Mouse (Mus musculus): ENCODE measurements at regions not wholly inside any gene's neighbourhood (a gene's known extent, or its start where the extent isn't known, plus 50 kb on each side); places are given as distances from the start of the nearest gene placed in this dataset.

DNA sequence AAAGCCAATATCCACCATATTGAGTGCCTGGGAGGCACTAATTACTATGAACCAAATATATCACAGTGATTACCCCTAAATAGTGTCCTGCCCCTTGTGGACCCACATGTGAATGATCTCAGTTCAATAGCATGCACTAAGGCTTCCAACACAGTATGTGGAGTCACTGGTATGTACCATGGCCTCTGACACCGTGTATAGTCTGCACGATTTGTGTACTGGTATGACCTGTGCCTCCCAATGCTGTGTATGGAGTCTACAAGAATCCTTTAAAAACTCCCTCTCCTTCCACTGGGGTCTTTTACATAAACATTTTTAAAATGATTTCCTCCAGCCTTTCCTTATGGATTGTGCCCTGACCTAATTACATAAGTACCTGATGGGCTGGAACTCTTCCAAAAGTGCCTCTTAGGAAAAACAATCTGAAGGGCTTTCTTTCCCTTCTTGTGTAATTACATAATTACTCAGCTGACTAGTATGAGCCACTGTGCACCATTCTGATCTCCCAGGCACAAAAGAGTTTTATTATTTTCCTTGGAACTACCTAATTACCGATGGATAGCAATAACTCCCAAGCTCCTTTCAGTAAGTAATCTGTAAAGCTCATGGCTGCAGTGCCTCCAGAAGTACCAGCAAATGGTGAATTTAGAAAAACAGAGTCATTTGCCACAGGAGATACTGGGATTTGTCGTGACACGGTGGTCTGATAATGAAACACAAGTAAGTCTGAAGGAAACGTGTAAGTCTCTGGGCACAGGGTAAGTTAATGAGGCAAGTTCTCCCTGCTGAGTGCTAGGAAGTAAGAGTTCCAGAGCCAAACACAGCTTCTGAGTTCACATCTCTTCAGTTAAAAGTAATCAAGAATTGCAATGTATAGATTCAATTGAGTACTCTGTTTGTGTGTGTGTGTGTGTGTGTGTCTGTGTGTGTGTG, 135.8 kb upstream of the Rarb start:
- 81% methylated on average over 6 of the region's 6 CpGs for WGBS
- no peaks in the 10 kb centered on the region for H3K36me3 ChIP-seq (replicated peaks)
- no peaks in the 10 kb centered on the region for H3K27me3 ChIP-seq (ENCODE audit: poor library complexity, severe bottlenecking)
- H3K4me1 ChIP-seq = no peaks in the 10 kb centered on the region
- no peak overlapping the region for H3K27ac ChIP-seq
- DNase-seq (ENCODE audit: extremely low spot score, low spot score) = no peak
- no peaks in the 10 kb centered on the region for H3K9me3 ChIP-seq
- H3K4me3 ChIP-seq = no peak overlapping the region

DNA sequence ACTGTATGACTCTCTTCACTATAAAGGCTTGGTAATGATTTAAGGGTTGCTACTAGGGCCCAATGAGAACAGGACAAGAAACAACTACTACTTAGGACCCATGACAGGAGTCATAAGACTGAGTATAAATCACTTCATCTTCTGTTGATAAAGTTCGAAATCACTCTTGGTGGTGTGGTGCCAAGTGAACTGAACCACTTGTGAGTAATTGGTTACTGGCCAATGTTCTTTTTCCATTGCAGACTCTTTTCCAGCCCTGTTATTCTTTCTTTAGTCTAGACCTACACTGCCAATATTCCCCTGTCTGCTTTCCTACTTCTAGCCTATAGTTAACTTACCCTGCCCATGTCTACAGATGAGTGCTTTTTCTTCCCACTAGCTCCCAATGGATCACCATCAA, 129.8 kb upstream of the Rarb start:
- Histone ChIP-seq H3K9me3 (no peaks in the 10 kb centered on the region), H3K27me3 (ENCODE audit: poor library complexity, severe bottlenecking) (no peaks in the 10 kb centered on the region), H3K36me3 (replicated peaks) (no peaks in the 10 kb centered on the region), H3K27ac (no peak overlapping the region), H3K4me3 (no peak overlapping the region), H3K4me1 (no peaks in the 10 kb centered on the region)
- DNase-seq (ENCODE audit: extremely low spot score, low spot score) = no peak
- WGBS = 92% methylated on average over 1 of the region's 1 CpGs

GRCm38 (mm10) chr14:16944441-16944840, 125.5 kb upstream of the Rarb start:
- no peaks in the 10 kb centered on the region for H3K27me3 ChIP-seq (ENCODE audit: poor library complexity, severe bottlenecking)
- DNase-seq (ENCODE audit: extremely low spot score, low spot score) = no peak
- WGBS = 86% methylated on average over 1 of the region's 1 CpGs
- no peaks in the 10 kb centered on the region for H3K4me1 ChIP-seq
- no peak overlapping the region for H3K27ac ChIP-seq
- H3K36me3 ChIP-seq (replicated peaks) = no peaks in the 10 kb centered on the region
- no peak overlapping the region for H3K4me3 ChIP-seq
- H3K9me3 ChIP-seq = no peaks in the 10 kb centered on the region

GRCm38 (mm10) chr14:16943531-16943930, 124.6 kb upstream of the Rarb start:
- no peak overlapping the region for H3K27ac ChIP-seq
- H3K36me3 ChIP-seq (replicated peaks) = no peaks in the 10 kb centered on the region
- DNase-seq (ENCODE audit: extremely low spot score, low spot score) = no peak
- 87% methylated on average over 5 of the region's 5 CpGs for WGBS
- no peaks in the 10 kb centered on the region for H3K27me3 ChIP-seq (ENCODE audit: poor library complexity, severe bottlenecking)
- H3K9me3 ChIP-seq = no peaks in the 10 kb centered on the region
- no peak overlapping the region for H3K4me3 ChIP-seq
- H3K4me1 ChIP-seq = no peaks in the 10 kb centered on the region

DNA sequence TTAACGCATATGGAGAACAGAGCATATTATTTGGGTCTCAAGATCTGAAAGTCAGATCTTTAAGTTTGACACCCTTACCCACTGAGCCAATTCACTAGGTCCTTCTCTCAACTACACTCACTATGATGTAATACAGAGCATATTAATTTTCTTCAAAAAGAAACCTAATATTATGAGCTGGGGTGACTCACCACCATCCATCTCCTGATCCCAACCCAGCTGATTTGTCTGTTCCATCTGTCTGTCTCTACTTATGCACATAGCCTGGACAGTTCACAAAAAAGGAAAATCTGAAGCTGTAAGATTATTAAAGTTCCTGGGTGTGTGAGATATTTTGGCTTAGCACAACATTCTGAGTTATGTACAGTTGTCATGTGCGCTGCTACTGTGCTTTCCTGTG, 108.2 kb upstream of the Rarb start:
- no peak for DNase-seq (ENCODE audit: extremely low spot score, low spot score)
- Histone ChIP-seq H3K27ac (no peak overlapping the region), H3K36me3 (replicated peaks) (no peaks in the 10 kb centered on the region), H3K9me3 (no peaks in the 10 kb centered on the region), H3K4me1 (no peaks in the 10 kb centered on the region), H3K27me3 (ENCODE audit: poor library complexity, severe bottlenecking) (no peaks in the 10 kb centered on the region), H3K4me3 (no peak overlapping the region)
- 91% methylated on average over 2 of the region's 2 CpGs for WGBS

DNA sequence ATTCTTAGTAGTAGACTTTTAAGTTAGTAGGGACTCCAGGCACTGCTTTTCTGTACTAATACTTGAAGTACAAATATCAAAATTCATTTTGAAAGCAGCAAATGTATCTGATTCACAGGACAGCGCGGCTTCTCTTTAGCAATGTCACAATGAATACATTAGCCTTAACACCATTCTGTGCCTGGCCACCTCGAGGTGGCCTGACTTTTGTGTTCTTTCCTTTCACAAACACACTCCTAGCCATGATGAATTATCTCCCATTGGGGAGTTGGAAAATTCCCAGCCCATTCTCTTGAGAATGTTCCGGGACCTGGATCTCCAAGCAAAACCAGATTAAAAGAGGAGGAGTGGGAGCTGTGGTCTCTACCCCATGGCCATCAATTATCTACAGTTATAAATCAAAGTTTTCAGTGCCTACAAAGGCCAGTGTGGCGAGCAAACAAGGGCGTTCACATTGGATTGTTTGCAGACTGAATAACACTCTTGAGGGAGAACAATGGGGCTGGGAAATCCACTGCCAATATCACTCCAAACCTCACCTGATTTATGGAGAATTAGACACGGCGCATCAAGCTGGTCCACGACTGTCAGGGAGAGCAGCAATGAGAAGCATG, 82.7 kb upstream of the Rarb start:
- Histone ChIP-seq H3K4me1 (peaks cover 12% of the 10 kb centered on the region; the same call in 1 of the 2 replicates), H3K9me3 (no peaks in the 10 kb centered on the region), H3K36me3 (replicated peaks) (no peaks in the 10 kb centered on the region), H3K4me3 (no peak overlapping the region), H3K27ac (no peak overlapping the region), H3K27me3 (ENCODE audit: poor library complexity, severe bottlenecking) (no peaks in the 10 kb centered on the region)
- no peak for DNase-seq (ENCODE audit: extremely low spot score, low spot score)
- WGBS = 90% methylated on average over 9 of the region's 9 CpGs

- Histone ChIP-seq H3K27ac (no peak overlapping the region), H3K9me3 (no peaks in the 10 kb centered on the region), H3K27me3 (ENCODE audit: poor library complexity, severe bottlenecking) (no peaks in the 10 kb centered on the region), H3K4me3 (no peak overlapping the region), H3K4me1 (peaks cover 12% of the 10 kb centered on the region; the same call in 1 of the 2 replicates), H3K36me3 (replicated peaks) (no peaks in the 10 kb centered on the region)
- no peak for DNase-seq (ENCODE audit: extremely low spot score, low spot score)
- WGBS = 52% methylated on average over 3 of the region's 3 CpGs
Observed at GRCm38 (mm10) chr14:16897747-16898544, 79.0 kb upstream of the Rarb start.

DNA sequence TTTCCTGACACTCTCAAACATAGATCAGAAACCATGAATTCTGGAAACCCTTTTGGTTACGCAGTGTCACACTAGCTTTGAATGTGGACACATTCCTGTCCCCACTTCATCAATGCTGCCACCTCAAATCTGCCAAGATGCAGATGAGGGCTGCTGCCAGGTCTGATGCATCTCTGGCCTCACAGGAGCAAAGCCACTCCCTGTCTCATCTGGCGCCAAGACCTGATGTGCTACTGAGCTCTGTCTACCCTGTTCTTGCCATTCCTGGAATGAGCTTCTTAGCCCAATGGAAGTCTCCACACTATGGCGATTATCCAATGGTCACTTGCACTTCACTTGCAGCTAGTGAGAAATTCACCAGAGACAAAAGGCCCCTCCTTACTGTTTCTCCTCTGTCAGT, 78.0 kb upstream of the Rarb start:
- H3K36me3 ChIP-seq (replicated peaks) = no peaks in the 10 kb centered on the region
- no peaks in the 10 kb centered on the region for H3K9me3 ChIP-seq
- 86% methylated on average over 3 of the region's 3 CpGs for WGBS
- no peak for DNase-seq (ENCODE audit: extremely low spot score, low spot score)
- H3K27ac ChIP-seq = no peak overlapping the region
- H3K27me3 ChIP-seq (ENCODE audit: poor library complexity, severe bottlenecking) = no peaks in the 10 kb centered on the region
- H3K4me1 ChIP-seq = peaks cover 12% of the 10 kb centered on the region; the same call in 1 of the 2 replicates
- H3K4me3 ChIP-seq = no peak overlapping the region

DNA sequence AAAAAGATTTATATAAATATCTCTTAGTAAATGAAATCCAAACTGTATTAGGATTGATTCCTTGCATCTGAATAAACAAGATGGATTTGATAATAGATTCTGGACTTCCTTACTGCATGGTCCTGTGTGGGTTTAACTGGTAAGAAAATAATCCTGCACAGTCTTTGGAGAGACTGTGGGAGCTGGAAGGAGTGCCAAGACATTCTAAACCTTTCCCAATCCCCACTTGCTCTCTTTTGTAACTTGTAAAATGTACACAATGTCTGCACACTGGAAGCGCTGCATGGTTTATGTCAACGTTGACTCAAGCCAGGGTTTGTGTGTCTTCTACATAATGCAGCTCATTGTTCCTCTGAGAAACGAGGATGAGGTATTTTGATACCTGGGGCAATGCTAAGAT, 62.3 kb upstream of the Rarb start:
- Histone ChIP-seq H3K27ac (no peak overlapping the region), H3K4me1 (no peaks in the 10 kb centered on the region), H3K36me3 (replicated peaks) (no peaks in the 10 kb centered on the region), H3K4me3 (no peak overlapping the region), H3K27me3 (ENCODE audit: poor library complexity, severe bottlenecking) (no peaks in the 10 kb centered on the region), H3K9me3 (no peaks in the 10 kb centered on the region)
- DNase-seq (ENCODE audit: extremely low spot score, low spot score) = no peak
- 54% methylated on average over 3 of the region's 3 CpGs for WGBS

DNA sequence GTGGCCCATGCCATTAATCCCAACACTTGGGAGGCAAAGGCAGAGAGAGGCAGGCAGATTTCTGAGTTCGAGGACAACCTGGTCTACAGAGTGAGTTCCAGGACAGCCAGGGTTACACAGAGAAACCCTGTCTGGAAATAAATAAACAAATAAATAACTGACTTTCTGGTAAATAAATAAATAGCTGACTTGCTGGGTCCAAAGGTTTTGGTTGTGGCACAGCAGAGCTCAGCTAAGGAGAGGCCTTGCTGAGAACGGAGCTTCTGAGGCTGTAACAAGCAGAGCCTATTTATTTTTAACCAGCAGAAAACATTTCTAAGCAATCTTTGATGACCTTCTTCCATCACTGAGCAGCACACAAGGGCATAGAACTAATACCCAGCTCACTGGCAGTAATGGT, 50.3 kb upstream of the Rarb start:
- no peak overlapping the region for H3K27ac ChIP-seq
- DNase-seq (ENCODE audit: extremely low spot score, low spot score) = no peak
- H3K36me3 ChIP-seq (replicated peaks) = no peaks in the 10 kb centered on the region
- H3K27me3 ChIP-seq (ENCODE audit: poor library complexity, severe bottlenecking) = no peaks in the 10 kb centered on the region
- H3K4me1 ChIP-seq = peaks cover 3% of the 10 kb centered on the region; the same call in 1 of the 2 replicates
- no peak overlapping the region for H3K4me3 ChIP-seq
- 92% methylated on average over 2 of the region's 2 CpGs for WGBS
- H3K9me3 ChIP-seq = no peaks in the 10 kb centered on the region
